Mouse (Mus musculus) embryonic facial prominence, embryonic 15.5 days (tissue): Measurements from ENCODE around the gene Pgpep1l. TPM values are rescaled to one million over a fixed set of nuclear protein-coding genes. Genes with fewer than 3 reads are reported as not detected.
"Not testable (repeated sequence)": the region's sequence is repeated elsewhere in the genome, so short reads cannot be mapped to it uniquely, and the experiment has no call there.

ENCODE experiments used
- ATAC-seq: fragments of 200-750 bp; cut with Nextera tagmentation; 2 replicates; pipeline ENCODE4 v1.8.0; 2017; ENCODE audit warnings: low read depth, moderate TSS enrichment; ENCODE audit not compliant: insufficient number of reproducible peaks, low FRiP score, low TSS enrichment
- H3K27ac ChIP-seq: fragments of 300-500 bp; sonication (generic); replicated peaks from 2 replicates; pipeline ENCODE4 v1.5.1; 2015; ENCODE audit warnings: mild to moderate bottlenecking, inconsistent platforms
- H3K27me3 ChIP-seq: fragments of 300-500 bp; sonication (generic); 2 replicates; pipeline ENCODE4 v1.6.1; 2015; ENCODE audit warnings: inconsistent platforms
- H3K36me3 ChIP-seq: fragments of 300-500 bp; sonication (generic); 2 replicates; pipeline ENCODE4 v1.6.1; 2015; ENCODE audit warnings: mild to moderate bottlenecking, inconsistent platforms
- H3K4me1 ChIP-seq: fragments of 300-500 bp; sonication (generic); 2 replicates; pipeline ENCODE4 v1.6.1; 2015; ENCODE audit warnings: inconsistent platforms
- H3K4me2 ChIP-seq: fragments of 300-500 bp; sonication (generic); replicated peaks from 2 replicates; pipeline ENCODE4 v1.6.1; 2015; ENCODE audit warnings: mild to moderate bottlenecking, inconsistent platforms
- H3K4me3 ChIP-seq: fragments of 300-500 bp; sonication (generic); replicated peaks from 2 replicates; pipeline ENCODE4 v1.5.1; 2015; ENCODE audit warnings: mild to moderate bottlenecking, inconsistent platforms
- H3K9ac ChIP-seq: fragments of 300-500 bp; sonication (generic); 2 replicates; pipeline ENCODE4 v1.6.1; 2015; ENCODE audit warnings: inconsistent platforms
- H3K9me3 ChIP-seq: fragments of 300-500 bp; sonication (generic); replicated peaks from 2 replicates; pipeline ENCODE4 v1.6.1; 2016; ENCODE audit warnings: inconsistent platforms
- WGBS: fragments of 180-500 bp; shearing (Covaris S2); methylation state at CpG from one replicate; pipeline ENCODE4 v1.1.7; 2015; 5-methylcytosine and 5-hydroxymethylcytosine counted together
- polyA plus RNA-seq: library from polyadenylated mRNA; unstranded; fragments of >200 nt; fragmentation: Nextera tagmentation; extraction: Ambion mirVana; gene quantifications from 2 replicates; pipeline ENCODE4 v1.2.1, GENCODE M21; 2015

The Pgpep1l gene
- polyA plus RNA-seq, 1 experiment from 2014 or later = not detected

DNA sequence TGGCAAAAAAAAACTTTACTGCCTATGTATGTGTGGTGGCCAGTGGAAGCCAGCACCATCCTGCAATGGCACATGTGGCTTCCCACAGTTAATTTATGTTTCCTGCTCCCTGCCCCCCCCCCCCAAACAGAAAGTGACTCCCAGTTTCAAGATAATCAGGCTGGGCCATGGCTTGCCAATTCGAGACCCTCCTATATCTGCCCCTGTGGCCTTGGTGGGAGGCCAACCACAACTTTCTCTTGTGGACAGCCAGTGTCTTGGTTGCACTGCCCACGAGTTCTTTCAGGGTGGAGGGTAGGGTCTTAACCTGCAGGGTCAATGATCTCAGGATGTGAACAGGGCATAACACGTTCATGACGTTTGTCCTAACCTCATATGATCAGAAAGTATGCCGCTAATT is 32.5 kb upstream of the Pgpep1l start:
- Histone ChIP-seq H3K4me3 (no peak overlapping the region), H3K4me2 (no peak overlapping the region), H3K4me1 (peaks cover 10% of the 10 kb centered on the region), H3K9me3 (no peaks in the 10 kb centered on the region), H3K36me3 (no peaks in the 10 kb centered on the region), H3K27ac (no peak overlapping the region), H3K27me3 (no peaks in the 10 kb centered on the region), H3K9ac (no peak overlapping the region)
- ATAC-seq = no peak
- 90% methylated on average over 5 of the region's 5 CpGs for WGBS

DNA sequence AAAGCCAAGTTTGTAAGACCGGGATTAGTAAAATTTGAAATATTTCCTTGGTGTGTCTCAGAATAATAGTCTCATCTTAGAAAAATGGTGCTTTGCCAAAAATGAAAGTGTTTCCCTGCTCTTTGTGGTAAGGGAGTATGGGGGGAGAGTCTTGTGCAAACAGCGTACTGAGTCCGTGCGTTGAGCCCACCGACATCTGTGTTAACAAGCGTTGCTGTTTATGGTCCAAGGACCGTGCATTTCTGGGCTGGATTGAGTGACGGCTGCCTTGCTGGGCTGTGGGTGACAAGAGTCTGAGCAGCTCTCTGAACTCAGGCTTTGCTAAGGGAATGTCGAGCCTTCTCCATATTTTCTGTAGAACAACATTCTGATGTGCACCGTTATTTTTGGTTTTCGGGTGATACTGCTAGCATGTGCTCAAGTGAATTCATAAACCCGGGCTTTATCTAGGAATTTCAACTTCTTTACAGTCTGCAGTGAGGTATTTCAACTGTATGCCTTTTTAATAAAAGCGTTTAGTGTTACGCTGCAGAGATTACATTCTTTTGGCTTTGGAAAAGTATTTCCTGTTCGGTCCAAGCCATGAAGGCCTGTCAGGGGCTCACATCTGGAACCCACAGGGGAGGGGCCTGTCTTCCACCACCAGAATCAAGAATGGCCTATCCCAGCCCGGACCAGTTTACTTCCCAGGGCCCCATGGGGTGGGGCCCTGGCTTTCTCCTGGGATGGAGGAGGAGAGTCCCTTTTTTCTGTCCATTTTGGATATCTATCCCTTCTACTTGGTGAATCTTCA is 30.2 kb upstream of the Pgpep1l start:
- no peak overlapping the region for H3K9ac ChIP-seq
- peak overlapping the region; percentile 73 for H3K27ac ChIP-seq
- no peaks in the 10 kb centered on the region for H3K27me3 ChIP-seq
- no peaks in the 10 kb centered on the region for H3K36me3 ChIP-seq
- no peak; the same call in 1 of the 2 replicates for ATAC-seq
- H3K4me1 ChIP-seq = peaks cover 10% of the 10 kb centered on the region
- H3K4me2 ChIP-seq = peak overlapping the region; percentile 28
- H3K4me3 ChIP-seq = no peak overlapping the region
- WGBS = 25% methylated on average over 16 of the region's 16 CpGs
- no peaks in the 10 kb centered on the region for H3K9me3 ChIP-seq

DNA sequence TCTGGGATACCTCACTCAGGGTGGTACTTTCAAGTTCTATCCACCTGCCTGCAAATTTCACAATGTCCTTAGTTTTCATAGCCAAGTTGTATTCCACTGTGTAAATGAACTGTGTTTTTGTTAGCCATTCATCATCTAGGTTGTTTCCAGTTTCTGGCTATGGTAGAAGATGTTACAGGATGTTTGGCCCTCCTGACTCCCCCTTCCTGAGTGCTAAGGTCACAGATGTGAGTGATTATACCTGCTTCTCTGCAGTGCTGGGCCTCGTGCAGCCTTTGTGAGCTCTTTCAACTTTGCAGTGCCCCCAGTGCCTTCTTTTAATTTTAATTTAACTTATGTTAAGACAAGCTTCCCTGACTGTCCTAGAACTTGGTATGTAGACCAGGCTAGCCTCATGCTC is 27.6 kb upstream of the Pgpep1l start:
- Histone ChIP-seq H3K9ac (no peak overlapping the region), H3K9me3 (no peaks in the 10 kb centered on the region), H3K27me3 (no peaks in the 10 kb centered on the region), H3K4me1 (peaks cover 10% of the 10 kb centered on the region), H3K4me3 (no peak overlapping the region), H3K4me2 (no peak overlapping the region), H3K36me3 (no peaks in the 10 kb centered on the region), H3K27ac (no peak overlapping the region)
- 41% methylated on average over 1 of the region's 1 CpGs for WGBS
- ATAC-seq = no peak

DNA sequence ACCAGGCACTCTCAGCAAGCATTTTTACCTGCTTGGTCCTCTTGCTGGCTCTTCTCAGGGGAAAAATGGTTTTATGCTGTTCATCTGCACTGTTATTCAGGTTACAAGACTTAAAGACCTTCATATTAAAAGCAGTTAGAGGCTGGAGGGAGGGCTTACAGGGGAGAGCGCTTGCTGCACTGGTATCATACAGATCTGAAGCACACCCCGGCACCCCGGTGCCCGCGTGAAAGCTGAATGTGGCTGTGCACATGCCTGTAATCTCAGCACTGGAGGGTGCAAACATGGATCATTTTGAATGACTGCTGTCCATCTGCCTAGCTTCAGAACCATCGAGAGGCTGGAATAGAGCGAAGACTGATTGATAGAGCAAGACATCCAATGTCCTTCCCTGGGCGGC is 25.0 kb upstream of the Pgpep1l start:
- no peaks in the 10 kb centered on the region for H3K27me3 ChIP-seq
- no peak overlapping the region for H3K4me2 ChIP-seq
- WGBS = 89% methylated on average over 8 of the region's 8 CpGs
- H3K4me1 ChIP-seq = peaks cover 13% of the 10 kb centered on the region
- H3K4me3 ChIP-seq = no peak overlapping the region
- H3K9me3 ChIP-seq = no peaks in the 10 kb centered on the region
- H3K36me3 ChIP-seq = no peaks in the 10 kb centered on the region
- H3K27ac ChIP-seq = no peak overlapping the region
- no peak overlapping the region for H3K9ac ChIP-seq
- ATAC-seq = no peak

DNA sequence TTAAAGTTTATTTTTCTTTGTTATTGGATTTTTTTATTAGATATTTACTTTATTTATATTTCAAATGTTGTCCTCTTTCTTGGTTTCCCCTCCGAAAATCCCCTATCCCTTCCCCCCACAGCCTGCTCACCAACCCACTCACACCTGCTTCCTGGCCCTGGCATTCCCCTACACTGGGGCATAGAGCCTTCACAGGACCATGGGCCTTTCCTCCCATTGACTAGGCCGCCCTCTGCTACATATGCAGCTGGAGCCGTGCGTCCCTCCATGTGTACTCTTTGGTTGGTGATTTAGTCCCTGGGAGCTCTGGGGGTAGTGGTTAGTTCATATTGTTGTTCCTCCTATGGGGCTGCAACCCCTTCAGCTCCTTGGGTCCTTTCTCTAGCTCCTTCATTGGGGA is 24.0 kb upstream of the Pgpep1l start:
- H3K4me3 ChIP-seq, H3K4me1 ChIP-seq, H3K27me3 ChIP-seq, H3K9ac ChIP-seq, H3K9me3 ChIP-seq, H3K27ac ChIP-seq, H3K4me2 ChIP-seq, ATAC-seq, H3K36me3 ChIP-seq: not testable (repeated sequence)
- 81% methylated on average over 4 of the region's 4 CpGs for WGBS

DNA sequence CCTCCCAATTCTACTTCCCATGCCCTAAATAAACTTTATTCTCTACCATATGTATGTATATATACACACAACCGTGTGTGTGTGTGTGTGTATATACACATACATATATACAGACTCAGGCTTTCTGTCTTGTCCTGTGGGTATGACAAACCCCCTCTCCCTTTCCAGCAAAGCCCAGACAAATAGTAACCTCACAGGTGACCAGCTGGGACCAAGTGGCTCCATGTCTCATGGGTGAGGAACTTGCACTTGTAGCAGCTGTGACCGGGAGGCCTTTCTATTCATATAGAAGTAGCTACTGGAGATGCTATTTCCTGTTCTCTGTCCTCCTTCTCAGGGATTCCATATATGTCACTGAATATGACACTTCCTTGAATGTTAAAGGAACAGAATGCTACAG is 23.5 kb upstream of the Pgpep1l start:
- H3K4me1 ChIP-seq = peaks cover 8% of the 10 kb centered on the region; the same call in 1 of the 2 replicates
- no peaks in the 10 kb centered on the region for H3K27me3 ChIP-seq
- WGBS = 74% methylated on average over 2 of the region's 2 CpGs
- no peak overlapping the region for H3K27ac ChIP-seq
- H3K4me3 ChIP-seq = no peak overlapping the region
- no peak overlapping the region for H3K4me2 ChIP-seq
- no peaks in the 10 kb centered on the region for H3K9me3 ChIP-seq
- H3K36me3 ChIP-seq = no peaks in the 10 kb centered on the region
- no peak overlapping the region for H3K9ac ChIP-seq
- ATAC-seq = no peak

DNA sequence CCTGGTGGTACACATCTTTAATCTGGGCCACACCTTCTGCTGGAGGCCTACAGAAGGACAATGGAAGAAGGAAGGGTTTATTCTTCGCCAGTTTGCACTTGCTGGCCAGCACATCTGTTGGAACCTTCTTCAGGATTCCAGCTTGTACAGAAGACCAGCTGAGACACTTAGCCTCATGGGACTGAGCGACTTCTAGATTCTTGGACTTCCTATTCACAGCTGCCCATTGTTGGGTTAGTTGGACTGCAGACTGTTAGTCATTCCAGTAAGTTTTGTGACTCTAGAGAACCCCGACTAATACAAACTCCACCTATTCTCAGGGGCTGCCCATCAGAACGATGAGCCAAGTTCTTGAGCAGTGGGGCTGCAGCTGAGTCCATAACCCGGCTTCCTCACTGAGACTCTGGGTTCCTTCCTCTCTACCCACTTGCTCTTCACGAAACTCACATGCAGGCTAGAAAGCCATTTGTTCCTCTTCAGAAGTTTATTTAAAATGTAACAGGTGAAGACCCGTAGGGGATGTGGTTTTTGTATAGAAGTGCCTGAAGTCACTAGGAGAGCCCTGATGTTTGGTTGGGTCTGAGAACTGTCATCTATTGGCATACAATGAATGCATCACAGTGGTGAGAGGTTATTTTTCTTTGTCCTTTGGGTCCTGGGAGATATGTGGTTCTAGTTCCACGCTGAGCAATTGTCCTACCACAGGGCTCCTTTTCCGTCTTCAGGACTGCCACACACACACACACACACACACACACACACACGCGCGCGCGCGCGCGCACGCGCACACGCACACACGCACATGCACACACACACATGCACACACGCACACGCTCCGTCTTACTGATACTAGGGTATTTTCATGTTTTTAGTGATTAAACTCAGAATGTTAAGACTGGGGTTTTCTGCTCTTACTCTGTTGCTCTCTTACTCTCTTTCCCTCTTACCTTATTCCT is 22.8 kb upstream of the Pgpep1l start:
- 90% methylated on average over 24 of the region's 24 CpGs for WGBS
- H3K4me3 ChIP-seq = no peak overlapping the region
- no peaks in the 10 kb centered on the region for H3K36me3 ChIP-seq
- no peak overlapping the region for H3K9ac ChIP-seq
- H3K4me1 ChIP-seq = peaks cover 8% of the 10 kb centered on the region; the same call in 1 of the 2 replicates
- ATAC-seq = no peak
- no peaks in the 10 kb centered on the region for H3K27me3 ChIP-seq
- no peak overlapping the region for H3K4me2 ChIP-seq
- H3K9me3 ChIP-seq = no peaks in the 10 kb centered on the region
- H3K27ac ChIP-seq = no peak overlapping the region; the same call in 1 of the 2 replicates

DNA sequence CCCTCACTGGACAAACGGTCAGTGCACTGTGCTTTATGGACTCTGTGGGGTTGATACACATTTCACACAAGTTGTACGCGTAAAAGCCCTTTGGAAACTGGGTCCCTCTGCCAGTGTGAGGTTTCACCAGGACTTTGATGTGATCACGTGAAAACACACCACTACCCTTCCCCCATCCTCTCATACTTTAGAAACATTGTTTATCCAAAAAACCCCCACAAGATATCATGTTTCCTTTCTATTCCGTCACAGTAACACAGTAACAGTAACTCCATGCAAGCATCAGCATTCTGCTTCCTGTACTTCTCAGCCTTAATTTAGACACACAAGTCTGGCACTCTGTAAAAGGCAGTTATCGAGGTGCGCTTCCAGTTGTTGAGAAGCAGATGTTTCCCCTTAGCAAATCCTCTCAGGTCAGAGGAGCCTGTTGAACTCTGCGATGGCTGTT is 21.8 kb upstream of the Pgpep1l start:
- no peaks in the 10 kb centered on the region for H3K27me3 ChIP-seq
- H3K4me3 ChIP-seq = no peak overlapping the region
- 22% methylated on average over 8 of the region's 8 CpGs for WGBS
- H3K4me2 ChIP-seq = no peak overlapping the region
- peak; percentile 60; the same call in 1 of the 2 replicates for ATAC-seq
- H3K9me3 ChIP-seq = no peaks in the 10 kb centered on the region
- H3K4me1 ChIP-seq = peaks cover 8% of the 10 kb centered on the region; the same call in 1 of the 2 replicates
- H3K9ac ChIP-seq = no peak overlapping the region
- H3K27ac ChIP-seq = peak overlapping the region; percentile 41; the same call in 1 of the 2 replicates
- no peaks in the 10 kb centered on the region for H3K36me3 ChIP-seq

DNA sequence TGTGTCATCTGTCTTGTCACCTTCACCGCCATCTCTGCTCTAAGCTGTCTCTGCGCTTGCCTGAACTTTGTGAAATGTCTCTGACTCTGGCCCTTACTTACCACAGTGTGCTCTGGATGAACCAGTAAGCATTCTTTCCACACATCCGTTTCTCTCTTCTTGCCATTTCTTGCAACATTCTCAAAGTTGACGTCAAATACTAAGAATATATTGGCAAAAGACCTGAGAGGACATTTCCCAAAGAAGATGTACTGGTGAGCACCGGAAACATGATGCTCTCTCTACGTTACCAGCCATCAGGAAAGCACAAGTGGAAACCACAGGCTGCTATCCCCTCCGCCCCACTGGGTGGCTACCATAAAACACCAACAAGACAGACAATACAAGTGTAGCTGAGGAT is 19.7 kb upstream of the Pgpep1l start:
- Histone ChIP-seq H3K9ac (no peak overlapping the region), H3K36me3 (no peaks in the 10 kb centered on the region), H3K4me3 (no peak overlapping the region), H3K27ac (no peak overlapping the region), H3K27me3 (no peaks in the 10 kb centered on the region), H3K9me3 (no peaks in the 10 kb centered on the region), H3K4me2 (no peak overlapping the region), H3K4me1 (peaks cover 11% of the 10 kb centered on the region; the same call in 1 of the 2 replicates)
- WGBS = 82% methylated on average over 7 of the region's 7 CpGs
- ATAC-seq = no peak

DNA sequence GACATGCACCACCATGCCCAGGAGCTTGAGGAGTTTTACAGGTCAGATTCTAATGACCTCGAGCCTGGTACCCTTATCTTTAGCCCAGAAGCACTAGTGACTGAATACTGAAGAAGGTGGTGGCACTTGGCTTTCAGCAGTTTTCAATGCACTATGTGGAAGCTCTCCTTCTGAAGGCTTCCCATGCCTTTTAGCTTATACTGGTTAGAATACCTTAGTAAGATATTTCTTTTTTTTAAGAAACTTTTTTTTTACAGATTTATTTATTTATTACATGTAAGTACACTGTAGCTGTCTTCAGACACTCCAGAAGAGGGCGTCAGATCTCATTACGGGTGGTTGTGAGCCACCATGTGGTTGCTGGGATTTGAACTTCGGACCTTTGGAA is 19.1 kb upstream of the Pgpep1l start:
- H3K4me1 ChIP-seq = peaks cover 12% of the 10 kb centered on the region; the same call in 1 of the 2 replicates
- not testable (repeated sequence) for H3K36me3 ChIP-seq, H3K27me3 ChIP-seq, H3K9me3 ChIP-seq, H3K4me3 ChIP-seq, H3K9ac ChIP-seq, ATAC-seq, H3K27ac ChIP-seq, H3K4me2 ChIP-seq
- WGBS = 87% methylated on average over 4 of the region's 4 CpGs
